Mouse (Mus musculus): ENCODE measurements around the gene Snta1.
A peak's percentile ranks its signal among the peaks of the same experiment; 100 is the strongest.

The Snta1 gene

DNA sequence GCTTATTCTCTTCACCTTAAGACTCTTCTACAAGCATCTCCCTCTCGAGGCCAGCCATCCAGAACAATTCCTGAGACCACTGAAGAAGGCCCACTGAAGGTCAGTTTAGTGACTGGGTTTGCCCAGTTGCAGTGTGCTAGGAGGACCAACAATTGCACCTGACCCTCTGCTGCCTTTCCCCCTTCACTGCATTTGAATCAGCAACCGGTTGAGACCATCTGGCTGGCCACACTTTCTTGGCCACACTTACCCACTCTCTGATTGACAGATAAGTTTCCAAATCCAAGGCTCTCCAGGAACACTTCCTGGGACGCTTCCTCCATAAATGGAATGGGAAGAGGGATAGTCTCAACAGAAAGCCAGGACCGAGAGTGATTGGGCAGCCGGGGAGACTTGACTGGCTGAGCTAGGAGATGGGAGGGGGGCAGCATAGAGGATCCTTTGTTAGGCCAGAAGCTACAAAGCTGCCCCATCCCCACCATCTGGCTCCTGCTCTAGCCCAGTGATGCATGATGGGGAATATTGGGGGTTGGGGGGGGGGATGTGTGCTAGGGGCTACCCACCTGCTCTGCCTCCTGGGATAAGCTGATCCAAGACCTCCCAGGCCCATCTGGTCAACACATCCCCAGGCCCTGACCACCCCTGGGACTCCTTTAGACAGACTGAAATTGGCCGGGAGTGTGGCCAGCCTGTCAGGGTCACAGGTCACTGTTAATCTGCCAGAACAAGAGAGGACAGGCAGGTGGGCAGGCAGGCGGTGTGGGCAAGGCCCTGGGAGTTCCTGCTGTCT lies 13.2 kb upstream of the Snta1 start:
- no peak for DNase-seq

DNA sequence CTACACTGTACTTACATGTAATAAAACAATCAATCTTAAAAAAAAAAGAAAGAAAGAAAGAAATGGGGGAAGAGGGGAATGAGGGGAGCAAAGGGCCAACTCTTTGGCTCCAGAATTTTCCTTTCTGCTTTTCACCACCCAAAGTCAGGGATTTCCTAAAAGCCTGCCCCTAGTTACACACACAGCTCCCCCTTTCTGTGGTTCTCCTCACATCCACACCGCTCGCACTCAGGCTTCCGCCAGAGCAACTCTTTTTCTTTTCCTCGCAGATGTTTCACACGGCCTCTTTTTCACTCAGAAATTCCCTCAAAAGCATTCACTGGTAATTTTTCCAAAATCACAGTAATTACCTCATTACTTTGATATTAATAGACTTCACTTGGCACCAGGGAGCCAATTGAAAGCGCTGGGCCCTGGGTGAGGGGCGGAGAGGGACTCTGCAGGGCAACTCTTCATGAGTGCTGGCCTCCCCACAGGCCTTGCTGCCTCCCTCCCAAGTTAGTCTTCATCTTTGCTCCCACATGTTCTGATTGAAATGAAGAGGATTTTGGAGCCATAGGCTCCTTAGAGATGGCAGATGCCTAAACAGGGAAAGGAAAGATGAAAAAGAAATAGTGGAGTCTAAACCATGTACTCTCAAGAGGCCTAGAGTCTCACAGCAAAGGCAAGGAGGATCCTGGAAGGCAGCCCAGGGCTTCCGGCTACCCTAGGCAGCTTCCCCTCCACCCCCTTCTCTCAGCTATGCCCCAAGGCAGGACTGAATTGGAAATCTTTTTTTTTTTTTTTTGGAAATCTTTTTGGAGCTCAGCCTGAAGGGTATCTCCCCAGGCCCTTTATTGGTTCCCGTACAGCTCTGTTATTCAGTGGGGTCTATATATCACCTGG lies 12.0 kb upstream of the Snta1 start:
- no peak for DNase-seq

DNA sequence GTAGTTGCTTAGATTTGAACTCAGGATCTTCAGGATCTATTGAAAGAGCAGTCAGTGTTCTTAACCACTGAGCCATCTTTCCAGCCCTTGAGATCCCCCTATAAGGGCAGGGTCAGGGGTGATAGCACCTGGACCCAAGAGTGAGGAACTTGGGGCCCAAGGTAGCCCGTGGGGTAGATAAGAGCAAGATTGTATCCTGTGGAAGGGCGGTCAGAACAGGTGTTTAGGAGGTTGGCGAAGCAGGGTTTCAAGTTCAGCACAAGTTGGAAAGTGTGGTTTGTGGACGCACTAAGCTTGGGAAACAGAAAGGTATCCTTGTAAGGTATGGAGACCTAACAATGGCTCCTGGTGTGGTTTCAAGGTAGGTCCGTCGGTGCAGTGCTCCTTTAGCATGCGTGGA lies 10.1 kb upstream of the Snta1 start:
- DNase-seq = no peak

DNA sequence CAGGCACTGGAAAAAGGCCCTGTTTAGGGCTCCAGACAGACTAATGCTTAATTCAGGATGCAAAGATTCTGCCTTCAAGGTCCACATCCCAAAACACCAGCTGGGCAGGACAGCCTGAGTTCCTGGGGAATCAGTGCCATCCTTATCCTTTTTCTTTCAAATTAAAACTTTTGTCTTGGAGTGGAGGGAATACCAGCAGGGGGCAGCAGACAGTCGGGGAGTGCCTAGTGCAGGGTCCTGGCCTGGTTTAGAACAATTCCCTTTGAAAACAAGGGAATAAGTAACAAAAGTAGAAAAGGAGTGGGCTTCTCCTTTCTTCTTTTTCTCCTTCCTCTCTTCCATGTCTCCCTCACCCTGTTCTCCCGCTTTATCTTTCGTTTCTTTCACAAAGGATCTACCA lies 9.2 kb upstream of the Snta1 start:
- DNase-seq = peak; percentile 90 to 93

DNA sequence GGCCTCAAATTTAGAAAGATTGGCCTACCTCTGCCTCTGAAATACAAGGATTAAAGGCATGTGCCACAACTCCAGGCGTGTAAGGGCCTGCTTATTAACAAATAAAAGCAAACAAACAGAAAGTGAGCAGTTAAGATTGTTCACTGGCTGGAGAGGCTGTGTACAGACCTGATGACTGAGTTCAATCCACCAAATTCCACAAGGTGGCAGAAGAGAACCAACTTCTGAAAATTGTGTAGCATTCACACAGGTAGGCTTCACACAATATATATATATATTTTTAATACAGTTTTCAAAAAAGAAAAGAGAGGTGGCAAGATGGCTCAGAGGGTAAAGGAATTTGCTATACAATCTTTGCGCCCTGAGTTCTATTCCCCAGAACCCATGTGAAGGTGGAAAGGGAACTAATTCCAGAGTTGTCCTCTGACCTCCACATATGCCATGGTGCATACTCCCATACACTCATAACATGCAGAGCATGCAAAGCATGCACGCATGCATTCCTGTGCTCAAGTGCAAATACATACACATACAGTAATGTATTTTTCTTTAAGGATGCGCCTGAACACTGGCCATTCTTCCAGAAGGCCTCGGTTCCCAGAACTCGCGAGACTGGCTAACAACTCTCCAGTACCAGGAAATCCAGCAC lies 4.2 kb upstream of the Snta1 start:
- DNase-seq = peak in 1 of 2 experiments; percentile 44

DNA sequence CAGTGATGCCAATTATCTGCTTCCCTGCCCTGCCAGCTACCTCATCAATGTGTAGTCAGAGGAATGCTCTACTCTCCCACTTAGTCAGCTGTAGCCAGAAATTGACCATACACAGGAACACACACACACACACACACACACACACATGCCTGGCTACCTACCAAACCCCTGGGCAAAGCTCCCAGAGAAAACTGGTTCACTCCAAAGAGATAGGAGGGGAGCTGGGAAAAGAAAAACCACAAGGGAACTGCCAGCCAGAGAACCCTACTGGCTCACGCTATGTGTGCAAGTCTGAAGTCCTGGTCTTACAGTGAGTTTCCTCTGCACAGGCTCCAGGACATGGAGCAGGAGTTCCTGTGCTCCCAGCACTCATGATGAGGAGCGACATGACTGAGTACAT lies 2.5 kb upstream of the Snta1 start:
- DNase-seq = peak; percentile 25 to 28

DNA sequence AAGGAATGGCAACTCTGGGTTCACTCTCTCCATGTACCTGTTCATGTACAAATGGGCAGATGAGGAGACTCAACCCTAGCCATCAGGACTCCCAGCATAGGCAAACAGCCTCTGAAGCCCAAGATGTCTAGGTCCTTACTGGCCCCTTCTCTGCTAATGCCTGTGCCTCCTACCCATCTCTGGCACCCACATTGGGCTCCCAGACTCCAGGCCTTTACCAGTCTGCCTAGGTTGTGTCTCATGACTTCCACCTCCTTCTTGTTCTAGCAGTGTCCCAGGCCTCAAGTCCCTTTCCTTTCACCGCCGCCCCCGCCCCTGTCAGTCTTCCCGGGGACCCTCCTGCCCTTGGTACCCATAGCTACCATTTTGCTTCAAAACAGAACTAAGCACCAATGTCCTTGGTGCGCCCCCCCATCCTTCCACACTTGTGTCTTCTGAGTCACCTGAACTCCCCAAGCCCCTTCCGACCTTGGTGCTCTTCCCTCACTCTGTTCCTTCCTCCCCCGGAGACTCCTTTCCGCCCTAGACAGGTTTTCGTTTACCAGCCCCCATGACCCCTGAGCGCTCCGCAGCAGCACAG lies 746 bp downstream of the Snta1 start:
- DNase-seq = no peak

DNA sequence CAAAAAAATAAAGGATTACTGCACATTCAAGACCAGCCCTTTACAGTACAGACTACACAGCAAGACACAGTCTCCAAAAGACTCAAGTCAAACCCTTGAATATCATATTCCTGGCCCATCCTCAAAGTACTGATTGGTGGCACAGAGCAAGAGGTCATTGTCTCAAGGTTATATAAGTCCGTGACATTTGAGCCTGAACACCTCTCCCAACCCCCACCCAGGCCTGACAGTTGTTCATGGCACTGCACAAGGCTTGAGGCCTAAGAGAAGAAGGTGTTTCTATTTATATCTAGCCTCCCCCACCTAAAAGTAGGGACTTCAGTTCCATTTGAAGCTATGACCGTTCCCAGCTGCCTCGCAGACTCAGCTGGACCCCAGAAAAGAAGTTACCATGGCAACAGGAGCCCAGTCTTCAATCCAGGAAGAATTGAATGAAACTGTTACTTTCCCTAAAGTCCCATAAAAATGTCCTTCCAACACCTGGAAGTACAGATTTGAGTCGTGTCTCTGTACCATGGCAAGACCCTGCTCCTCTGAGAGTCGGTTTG lies 2.4 kb downstream of the Snta1 start:
- no peak for DNase-seq

DNA sequence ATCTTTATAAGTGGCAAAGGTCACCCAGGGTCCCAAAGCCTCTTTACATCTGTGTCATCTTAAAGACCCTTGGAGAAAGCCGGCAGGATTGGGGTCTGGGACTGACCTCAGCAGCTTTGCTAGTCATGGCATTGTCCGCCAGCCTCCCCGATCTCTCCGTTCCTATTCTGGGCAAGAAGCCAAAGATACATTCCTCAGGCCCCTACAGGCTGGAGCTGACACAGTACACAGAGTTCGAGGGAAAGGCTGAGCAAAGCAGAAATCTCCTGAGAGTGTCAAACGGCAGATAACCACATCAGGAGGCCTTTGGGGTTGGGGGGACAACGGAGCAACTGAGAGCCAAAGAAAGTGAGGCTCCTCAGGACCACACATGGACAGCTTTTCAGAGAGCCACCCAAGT lies 5.1 kb downstream of the Snta1 start:
- peak; percentile 60 to 74 for DNase-seq

DNA sequence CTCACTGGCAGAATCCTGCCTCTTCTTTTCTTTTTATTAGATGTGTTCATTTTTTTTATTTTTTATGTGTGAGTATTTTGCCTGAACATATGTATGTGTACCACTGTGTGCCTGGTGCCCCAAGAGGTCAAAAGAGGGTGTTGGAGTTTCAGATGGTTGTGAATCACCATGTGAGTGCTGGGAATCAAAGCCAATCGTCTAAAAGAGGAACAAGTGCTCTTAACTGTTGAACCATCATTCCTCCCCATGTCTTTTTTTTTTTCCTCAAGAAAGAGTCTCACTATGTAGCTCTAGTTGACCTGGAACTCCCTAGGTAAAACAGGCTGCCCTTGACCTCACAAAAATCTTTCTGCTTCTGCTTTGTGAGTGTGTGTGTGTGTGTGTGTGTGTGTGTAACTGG lies 5.9 kb downstream of the Snta1 start:
- DNase-seq = no peak

DNA sequence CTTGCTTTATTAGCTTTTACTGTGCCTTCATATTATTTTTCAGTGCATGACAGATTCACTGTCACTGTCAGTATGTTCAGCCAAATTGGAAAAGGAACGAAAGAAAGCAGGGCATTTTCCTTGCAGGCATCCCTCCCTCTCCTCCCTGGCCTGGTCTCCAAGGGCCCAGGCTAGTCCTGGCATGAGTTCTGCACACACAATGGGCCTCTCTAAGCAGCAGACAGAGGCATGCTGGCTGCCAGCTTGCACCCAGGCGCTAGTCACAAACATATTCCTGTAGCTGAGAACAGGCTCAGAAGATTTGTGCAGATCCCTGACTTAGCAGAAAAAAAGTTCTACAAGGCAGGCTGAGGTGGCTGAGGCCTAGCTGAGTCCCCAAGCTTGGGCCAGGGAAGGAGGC lies 8.6 kb downstream of the Snta1 start:
- DNase-seq = no peak

DNA sequence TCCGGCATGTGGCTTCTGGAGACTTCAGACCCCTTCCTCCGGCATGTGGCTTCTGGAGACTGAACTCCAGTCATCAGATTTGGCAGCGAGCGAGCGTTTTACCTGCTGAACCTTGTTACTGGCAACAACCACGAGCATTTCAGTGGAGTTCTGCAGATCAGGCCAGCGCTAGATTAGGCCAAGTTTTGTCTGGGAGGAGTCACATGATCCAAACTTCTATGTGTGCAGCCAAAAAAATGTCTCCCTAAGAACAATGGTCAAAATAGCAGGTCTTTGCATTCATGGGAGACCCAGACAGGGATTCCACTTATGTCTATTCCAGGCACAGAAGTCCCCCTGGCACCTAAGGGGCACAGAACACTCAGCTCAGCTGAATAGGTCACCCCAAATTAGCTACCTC lies 9.6 kb downstream of the Snta1 start:
- DNase-seq = no peak

DNA sequence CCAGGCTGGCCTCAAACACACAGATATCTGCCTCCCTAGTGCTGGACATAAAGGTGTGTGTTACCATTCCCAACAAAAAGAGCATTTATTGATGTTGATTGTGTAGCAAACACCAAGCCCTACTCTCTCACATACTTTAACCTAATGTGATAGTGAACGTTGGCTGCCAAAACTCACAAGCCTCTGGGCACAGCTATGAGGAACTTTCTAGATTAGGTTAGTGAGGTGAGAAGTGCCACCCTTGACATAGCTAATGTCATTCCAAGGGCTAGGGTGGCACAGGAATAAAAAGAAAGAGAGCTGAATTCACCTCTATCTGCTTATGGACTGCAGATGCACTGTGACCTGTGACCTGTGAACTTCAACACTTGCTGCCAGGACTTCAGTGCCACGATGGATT lies 11.4 kb downstream of the Snta1 start:
- DNase-seq = no peak

DNA sequence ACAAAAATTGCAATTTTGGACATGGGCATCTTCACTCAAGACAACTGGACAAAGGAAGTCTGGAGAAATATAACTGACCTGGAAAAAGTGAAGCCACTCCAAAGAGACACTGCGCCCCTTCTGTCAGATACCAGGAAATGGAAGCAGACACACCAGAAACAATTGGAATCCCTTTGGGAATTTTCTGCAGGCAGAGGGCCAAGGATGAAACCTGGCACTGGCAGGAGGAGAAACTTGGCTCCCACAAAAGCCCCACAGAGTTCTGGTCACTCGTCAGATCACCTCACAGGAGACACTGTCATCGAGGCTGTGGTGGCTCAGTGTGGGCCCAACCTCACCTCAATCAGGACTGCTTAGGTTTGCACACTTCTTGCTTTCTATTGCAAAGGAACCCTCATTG lies 13.3 kb downstream of the Snta1 start:
- no peak for DNase-seq

DNA sequence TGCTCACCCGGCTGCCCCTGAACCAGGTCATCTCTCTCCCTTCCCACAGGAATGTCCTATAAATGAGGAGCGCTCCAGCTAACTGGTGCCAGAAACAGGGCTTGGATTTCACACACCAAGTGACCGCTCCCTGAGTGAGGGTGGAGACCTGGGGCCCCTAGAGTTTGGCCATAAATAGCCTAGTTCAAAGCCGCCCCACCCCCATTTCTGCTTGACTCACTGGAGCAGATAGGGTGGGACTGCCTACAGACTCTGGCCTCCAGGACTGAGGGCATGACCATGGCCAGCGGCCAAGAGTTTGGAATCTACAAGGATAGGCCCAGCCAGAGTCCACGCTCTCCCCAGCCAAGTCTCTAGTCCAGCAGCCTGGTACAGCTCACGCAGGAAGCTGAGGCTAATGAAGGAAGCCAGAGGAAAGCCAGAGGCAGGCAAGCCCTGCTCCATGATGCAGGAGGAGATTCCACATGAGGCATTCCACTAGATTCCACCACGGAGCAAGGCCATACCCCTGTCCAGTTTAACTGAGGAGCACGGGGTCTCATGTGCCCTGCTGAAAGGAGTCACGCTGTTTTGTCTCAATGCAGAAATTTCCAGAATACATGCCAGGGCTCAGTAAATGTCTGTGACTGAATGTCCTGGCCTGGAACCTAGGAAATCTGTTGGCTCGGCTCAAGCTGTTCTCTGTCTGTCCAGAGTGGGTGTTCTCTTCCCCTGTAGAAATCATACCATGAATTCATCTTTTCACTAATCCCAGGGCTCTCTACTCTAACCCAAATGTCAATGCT lies 17.5 kb downstream of the Snta1 start:
- peak; percentile 89 to 94 for DNase-seq

DNA sequence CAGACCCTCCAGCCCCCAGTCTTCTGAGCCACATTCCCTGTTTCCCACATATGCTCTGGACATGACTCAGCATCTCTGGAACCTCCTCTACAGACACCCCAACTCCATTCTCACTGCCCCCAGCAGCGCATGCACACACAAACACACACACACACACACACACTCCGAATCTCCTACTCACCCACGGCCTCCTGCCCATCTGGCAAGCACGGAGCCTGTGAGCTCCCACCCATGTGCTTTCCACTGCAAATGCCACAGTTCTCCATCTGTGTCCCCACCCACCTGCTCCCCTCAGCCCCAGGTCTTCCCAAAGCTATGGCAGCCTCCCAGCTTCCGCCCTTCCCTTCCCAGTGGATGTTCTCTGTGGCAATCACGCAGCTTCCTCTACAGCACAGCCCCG lies 28.8 kb downstream of the Snta1 start:
- no peak for DNase-seq

DNA sequence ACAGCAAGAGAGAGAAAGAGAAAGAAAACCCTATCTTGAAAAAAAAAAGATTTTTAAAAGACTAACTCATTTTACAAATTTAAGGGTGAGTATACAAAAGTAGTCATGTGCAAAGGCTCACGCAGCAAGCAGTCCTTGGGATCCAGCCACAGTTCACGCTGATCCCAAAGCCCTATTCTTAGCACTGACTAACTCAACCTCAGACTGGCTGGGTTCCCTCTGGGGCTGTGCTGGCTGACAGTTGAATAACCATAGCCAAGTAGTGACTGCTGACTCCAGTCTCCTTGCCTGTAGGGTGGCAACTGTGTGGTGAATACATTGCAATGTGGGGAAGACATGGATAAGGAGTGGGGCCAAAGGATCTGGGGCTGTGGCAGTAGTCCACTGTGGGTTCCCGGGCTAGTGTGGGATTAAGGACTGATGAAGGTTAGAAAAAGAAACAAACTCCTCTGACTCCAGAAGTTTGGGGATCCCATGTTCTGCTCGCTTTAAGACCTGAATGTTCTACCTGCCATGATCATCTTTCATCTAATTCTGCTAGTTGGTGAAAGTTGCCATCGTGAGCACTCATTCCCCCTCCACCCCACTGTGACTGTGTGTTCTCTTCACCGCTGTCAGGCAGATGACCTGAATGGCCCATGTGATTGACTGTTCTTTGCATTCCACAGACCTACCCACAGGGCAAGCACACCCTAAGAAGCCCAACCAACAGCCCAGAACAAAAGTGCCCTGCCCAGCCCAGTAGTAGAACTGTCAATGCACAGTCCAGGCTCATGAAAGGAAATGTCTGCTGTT lies 32.9 kb downstream of the Snta1 start:
- DNase-seq = no peak

DNA sequence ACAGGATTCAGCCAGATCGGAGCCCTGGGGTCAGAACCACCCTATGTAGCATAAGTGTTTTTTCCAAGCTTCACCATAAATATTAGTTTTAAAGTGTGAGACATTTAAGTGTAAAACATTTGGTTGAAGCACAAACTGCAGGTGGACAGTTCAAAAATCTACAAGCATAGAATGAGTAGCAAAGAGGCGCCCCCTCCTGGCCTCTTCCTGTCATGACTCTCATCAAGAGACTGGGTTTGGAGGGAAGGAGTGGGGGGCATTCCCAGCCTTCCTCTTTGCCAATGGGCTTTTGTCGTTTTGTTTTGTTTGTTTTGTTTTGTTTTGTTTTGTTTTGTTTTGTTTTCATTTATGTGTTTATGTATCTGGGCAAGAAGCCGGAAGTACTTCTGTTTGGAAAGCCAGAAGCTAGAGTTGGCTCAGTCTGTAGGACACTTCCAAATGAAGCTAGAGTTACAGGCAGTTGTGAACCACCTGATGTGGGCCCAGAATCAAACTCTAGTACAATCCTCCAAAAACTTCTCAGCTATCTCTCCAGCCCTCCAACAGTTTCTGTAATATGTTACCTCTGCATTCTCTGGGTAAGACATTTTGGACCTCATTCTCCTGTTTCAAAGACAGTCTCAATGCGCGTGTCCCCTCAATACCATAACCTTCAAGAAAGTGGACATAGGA lies 33.8 kb downstream of the Snta1 start:
- peak; percentile 81 to 85 for DNase-seq

DNA sequence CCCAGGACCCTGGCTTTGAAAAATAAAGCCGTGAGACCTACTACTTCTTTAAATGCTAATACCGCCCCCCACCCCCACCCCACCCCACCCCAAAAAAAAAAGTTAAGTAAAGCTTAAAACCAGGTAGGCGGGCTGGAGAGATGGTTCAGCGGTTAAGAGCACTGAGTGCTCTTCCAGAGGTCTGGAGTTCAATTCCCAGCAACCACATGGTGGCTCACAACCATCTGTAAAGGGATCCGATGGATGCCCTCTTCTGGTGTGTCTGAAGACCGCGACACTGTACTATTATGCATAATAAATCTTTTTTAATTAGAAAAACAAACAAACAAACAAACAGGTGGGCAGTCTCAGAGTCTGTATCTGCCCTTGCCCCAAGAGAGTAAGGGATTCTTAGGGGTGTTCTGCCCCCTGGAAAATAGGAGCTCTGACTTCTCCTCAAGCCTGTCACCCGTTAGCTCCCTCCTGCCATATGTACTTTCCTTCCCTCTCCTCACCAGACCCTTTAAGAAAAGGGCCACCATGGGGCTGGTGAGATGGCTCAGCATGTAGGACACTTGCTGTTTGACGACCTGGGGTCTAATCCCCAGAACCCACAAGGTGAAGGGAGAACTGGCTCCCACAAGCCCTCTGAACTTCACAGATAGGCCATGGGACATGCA lies 34.9 kb downstream of the Snta1 start, which contains the start of gene Cdk5rap1:
TSS of gene Cdk5rap1 (minus strand) at position 169 of the 659 bp plus-strand sequence.
- no peak for DNase-seq
